Mouse (Mus musculus) urinary bladder, postnatal 10 days (tissue): ENCODE data around the gene Olfr70.

Source experiments
- DNase-seq: peaks from one replicate; pipeline ENCODE4 v3.0.0; 2022; ENCODE audit warnings: low spot score

Gene Olfr70

DNA sequence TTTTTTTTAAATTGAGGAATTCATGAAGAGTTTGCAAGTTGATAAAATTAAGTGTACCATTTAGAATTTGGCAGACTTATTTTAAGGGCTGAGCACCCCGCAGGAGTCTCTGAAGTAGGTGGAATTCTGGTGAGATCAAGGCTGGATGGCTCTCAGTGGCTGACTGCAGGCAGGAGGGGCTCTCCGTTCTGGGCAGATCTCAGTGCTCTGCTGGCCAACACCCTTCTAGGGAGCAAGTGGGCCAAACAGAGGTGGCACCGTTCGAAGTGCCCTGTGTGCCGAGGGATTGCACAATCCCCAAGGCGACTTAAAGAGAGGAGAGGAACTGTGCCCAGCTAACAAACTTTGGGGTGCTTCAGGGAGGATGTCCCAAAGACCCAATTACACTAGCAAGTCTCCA is 9.3 kb upstream of the Olfr70 start, which contains the start of gene Olfr71:
Olfr71 (minus strand) TSS at position 387 of the 400 bp plus-strand sequence.
- DNase-seq: no peak

DNA sequence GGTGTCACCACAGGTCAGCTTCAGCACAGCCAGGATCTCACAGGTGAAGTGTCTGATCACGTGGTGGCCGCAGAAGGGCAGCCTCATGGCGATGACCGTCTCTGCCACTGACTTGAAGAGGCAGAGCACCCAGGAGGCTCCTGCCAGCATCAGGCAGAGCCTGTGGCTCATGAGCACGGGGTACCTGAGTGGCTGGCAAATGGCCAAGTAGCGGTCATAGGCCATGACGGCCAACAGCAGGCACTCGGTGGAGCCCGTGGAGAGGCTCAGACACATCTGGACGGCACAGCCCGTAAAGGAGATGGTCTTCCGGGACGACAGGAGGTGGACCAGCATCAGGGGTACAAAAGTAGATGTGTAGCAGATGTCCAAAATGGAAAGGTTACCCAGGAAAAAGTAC is 5.4 kb upstream of the Olfr70 start:
- no peak for DNase-seq

DNA sequence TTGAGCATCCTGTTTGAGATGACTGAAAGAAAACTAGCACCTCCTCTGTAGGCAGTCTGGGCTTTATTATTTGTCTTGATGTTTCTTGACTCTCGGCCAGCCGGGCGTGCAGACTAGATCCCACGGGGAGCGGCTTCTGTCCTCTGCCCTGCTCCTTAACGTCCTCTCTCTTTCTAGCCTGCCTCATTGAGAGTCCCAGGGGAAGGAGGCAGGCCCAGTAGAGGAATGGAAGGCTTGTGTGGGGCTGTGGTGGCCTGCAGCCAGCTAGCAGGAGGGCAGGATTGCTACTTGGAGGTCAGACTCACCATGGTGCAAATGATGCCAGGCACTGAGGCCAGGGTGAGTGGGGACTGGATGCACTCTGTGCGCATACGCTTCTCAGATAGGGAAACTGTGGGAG is 3.2 kb upstream of the Olfr70 start:
- no peak for DNase-seq

GRCm38 (mm10) chr4:43703439-43703838 is 2.8 kb upstream of the Olfr70 start:
- DNase-seq: no peak

- no peak for DNase-seq
These were observed 4.0 kb downstream of the Olfr70 start for GRCm38 (mm10) chr4:43696561-43696960.

- no peak for DNase-seq
These were observed 5.3 kb downstream of the Olfr70 start for GRCm38 (mm10) chr4:43695249-43695671.

DNA sequence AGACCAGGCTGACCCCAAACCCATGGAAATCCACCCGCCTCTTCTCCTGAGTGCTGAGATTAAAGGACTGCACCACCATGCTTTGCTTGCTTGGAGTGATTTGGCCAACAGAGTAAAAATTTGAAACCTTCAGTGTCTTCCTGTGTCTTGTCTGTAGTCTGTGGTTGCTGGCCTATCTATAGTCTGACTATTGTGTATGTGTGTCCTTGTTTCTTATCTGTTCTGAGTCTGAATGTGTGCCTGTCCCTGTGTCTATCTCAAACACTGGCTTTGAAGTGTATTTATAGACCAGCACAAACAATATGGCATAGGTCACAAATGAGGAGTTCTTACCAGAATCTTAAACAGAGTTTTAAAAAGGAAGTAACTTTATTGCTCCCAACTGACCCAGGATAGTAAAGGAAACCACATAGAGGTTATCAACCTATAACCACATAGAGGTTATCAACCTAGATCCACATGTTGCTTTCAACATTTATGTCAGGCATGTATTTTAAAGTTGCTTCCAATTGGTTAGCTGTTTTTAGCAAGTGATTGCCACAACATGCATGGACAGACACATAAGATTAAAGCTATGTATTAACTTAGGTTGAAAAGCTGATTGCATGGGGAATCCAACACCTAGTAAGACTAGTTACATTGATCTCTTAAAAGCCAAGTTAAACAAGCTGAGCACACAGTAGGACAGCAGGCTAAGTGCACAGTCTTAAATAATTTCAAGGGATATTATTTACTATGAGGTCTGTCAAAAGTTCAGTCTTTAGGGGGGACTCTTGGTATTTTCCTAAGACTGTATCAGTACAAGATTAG is 6.0 kb downstream of the Olfr70 start:
- no peak for DNase-seq

GRCm38 (mm10) chr4:43693806-43694241 is 6.8 kb downstream of the Olfr70 start:
- no peak for DNase-seq

- no peak for DNase-seq
These were observed 9.6 kb downstream of the Olfr70 start for GRCm38 (mm10) chr4:43691026-43691425.

- DNase-seq: no peak
These were observed 10.6 kb downstream of the Olfr70 start for GRCm38 (mm10) chr4:43690021-43690420.

- DNase-seq: no peak
These were observed 21.1 kb downstream of the Olfr70 start for GRCm38 (mm10) chr4:43679416-43680043.

- no peak for DNase-seq
These were observed 22.1 kb downstream of the Olfr70 start for GRCm38 (mm10) chr4:43678541-43678940.

GRCm38 (mm10) chr4:43675608-43676007 is 25.0 kb downstream of the Olfr70 start:
- no peak for DNase-seq

- no peak for DNase-seq
These were observed 25.6 kb downstream of the Olfr70 start for GRCm38 (mm10) chr4:43674974-43675373.

GRCm38 (mm10) chr4:43673703-43674102 is 26.9 kb downstream of the Olfr70 start:
- DNase-seq: no peak

- DNase-seq: peak; percentile 56
These were observed 28.5 kb downstream of the Olfr70 start for GRCm38 (mm10) chr4:43672070-43672469.

GRCm38 (mm10) chr4:43669428-43669794 is 31.2 kb downstream of the Olfr70 start:
- DNase-seq: peak; percentile 32

GRCm38 (mm10) chr4:43668782-43669427 is 31.7 kb downstream of the Olfr70 start, which contains the start of the genes Tmem8b and Fam221b:
Gene Tmem8b (plus strand): TSS chr4:43668971.
Gene Fam221b (minus strand): TSS chr4:43669145.
- DNase-seq: peak; percentile 51

DNA sequence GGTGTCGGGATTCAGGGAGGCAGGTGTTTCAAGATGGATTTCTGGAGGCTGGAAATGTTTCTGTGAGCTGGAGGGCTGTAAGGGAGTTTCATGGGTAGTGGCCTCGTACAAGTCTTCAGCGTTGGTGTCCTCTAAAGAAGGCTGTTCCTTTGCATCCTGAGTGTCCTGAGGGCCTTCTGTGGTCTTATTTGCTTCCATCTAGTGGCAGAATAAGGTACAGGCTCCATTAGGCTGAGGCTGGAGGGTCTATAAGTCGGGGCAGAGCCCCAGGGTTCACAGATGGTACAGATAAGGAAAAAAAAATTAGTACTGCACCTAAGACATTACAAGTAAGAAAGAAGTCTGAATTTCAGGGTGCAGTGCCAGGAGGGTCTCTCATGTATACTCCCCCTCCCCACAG is 34.2 kb downstream of the Olfr70 start:
- no peak for DNase-seq

- no peak for DNase-seq
These were observed 43.5 kb downstream of the Olfr70 start for GRCm38 (mm10) chr4:43657146-43657545.

DNA sequence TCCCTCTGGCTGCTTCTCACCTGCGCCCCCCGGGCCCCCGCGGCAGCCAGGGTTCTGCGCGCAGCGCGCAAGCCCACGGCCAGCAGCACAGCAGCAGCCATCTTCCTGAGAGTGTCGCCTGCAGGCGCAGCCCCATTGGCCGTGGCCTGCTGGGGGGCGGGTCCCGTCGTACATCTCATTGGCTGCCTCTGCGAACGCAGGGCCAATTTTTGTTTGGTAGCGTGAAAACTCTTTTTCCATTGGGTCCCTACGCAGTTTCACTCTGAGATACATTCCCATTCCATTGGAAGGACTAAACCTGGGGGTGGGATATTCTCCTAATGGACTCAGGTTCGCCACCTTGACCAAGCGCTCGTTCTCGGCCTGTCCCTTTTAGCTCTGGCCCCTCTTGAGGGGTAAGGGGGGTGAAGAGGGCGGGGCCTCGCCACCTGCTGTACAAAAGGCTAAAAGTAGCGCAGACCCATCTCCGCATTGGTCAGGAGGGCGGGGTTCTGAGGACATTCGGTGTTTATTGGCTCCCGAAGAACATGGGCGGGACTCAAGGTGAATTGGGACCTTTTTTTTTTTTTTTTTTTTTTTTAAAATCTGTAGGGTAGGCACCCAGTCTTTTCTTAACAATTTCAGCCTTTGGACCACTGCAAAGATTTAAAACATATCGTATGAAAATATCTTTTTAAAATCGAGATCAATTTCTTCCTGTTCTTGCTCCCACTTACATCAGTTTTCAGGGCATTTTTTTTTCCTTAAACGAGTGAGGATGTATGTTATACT is 44.1 kb downstream of the Olfr70 start, which contains the start of gene Hint2:
Hint2 (minus strand) TSS at position 128 of the 771 bp plus-strand sequence.
- DNase-seq: peak; percentile 79
